Mouse (Mus musculus) midbrain, postnatal 0 days (tissue): Measurements from ENCODE around the gene Myh9. TPM values are rescaled to one million over a fixed set of nuclear protein-coding genes. Genes with fewer than 3 reads are reported as not detected.

Experiments
- ATAC-seq: fragments of 200-750 bp; cut with Nextera tagmentation; 2 replicates; pipeline ENCODE4 v1.8.0; 2017; ENCODE audit warnings: moderate number of reproducible peaks, mild to moderate bottlenecking, moderate TSS enrichment, moderate library complexity; ENCODE audit not compliant: low FRiP score
- DNase-seq: peaks from one replicate; pipeline ENCODE4 v3.0.0-alpha.2; 2015; ENCODE audit warnings: low spot score
- H3K27ac ChIP-seq: fragments of 300-500 bp; sonication (generic); 2 replicates; pipeline ENCODE4 v1.5.1; 2014; ENCODE audit warnings: low read depth, mild to moderate bottlenecking, low read length, mixed read lengths
- H3K27me3 ChIP-seq: fragments of 300-500 bp; sonication (generic); 2 replicates; pipeline ENCODE4 v1.6.1; 2014; ENCODE audit warnings: low read length, control low read depth, mixed read lengths; ENCODE audit not compliant: insufficient read depth
- H3K36me3 ChIP-seq: fragments of 300-500 bp; sonication (generic); 2 replicates; pipeline ENCODE4 v1.6.1; 2014; ENCODE audit warnings: low read length, control low read depth, mixed read lengths; ENCODE audit not compliant: insufficient read depth
- H3K4me1 ChIP-seq: fragments of 300-500 bp; sonication (generic); 2 replicates; pipeline ENCODE4 v1.6.1; 2014; ENCODE audit warnings: mild to moderate bottlenecking, control low read depth, antibody characterized with exemption, low read length, mixed read lengths; ENCODE audit not compliant: insufficient read depth
- H3K4me2 ChIP-seq: fragments of 300-500 bp; sonication (generic); 2 replicates; pipeline ENCODE4 v1.6.1; 2014; ENCODE audit warnings: low read depth, mild to moderate bottlenecking, low read length, mixed read lengths; ENCODE audit not compliant: poor library complexity, severe bottlenecking
- H3K4me3 ChIP-seq: fragments of 300-500 bp; sonication (generic); 2 replicates; pipeline ENCODE4 v1.5.1; 2014; ENCODE audit warnings: low read depth, mild to moderate bottlenecking, low read length, moderate library complexity
- H3K9ac ChIP-seq: fragments of 300-500 bp; sonication (generic); replicated peaks from 2 replicates; pipeline ENCODE4 v1.6.1; 2014; ENCODE audit warnings: mild to moderate bottlenecking, low read length, moderate library complexity, mixed read lengths; ENCODE audit not compliant: poor library complexity, severe bottlenecking
- H3K9me3 ChIP-seq: fragments of 300-500 bp; sonication (generic); 2 replicates; pipeline ENCODE4 v1.6.1; 2016; ENCODE audit warnings: low read length, control low read depth
- CTCF ChIP-seq: IDR thresholded peaks from 2 replicates; pipeline ENCODE4 v1.5.1; 2016; ENCODE audit warnings: antibody characterized with exemption, mild to moderate bottlenecking
- WGBS: fragments of 180-500 bp; shearing (Covaris S2); extraction: QIAGEN DNeasy Blood & Tissue Kit; methylation state at CpG from one replicate; pipeline ENCODE4 v1.1.7; 2014; 5-methylcytosine and 5-hydroxymethylcytosine counted together
- polyA plus RNA-seq: library from polyadenylated mRNA; unstranded; fragments of >200 nt; fragmentation: Nextera tagmentation; extraction: Ambion mirVana; gene quantifications from 2 replicates; pipeline ENCODE4 v1.2.1, GENCODE M21; 2015
- total RNA-seq: library from RNA; depleted of rRNA; stranded (reverse); fragments of >200 nt; gene quantifications from 2 replicates; pipeline ENCODE4 v1.2.3, GENCODE M21; 2014

Myh9 gene
- total and polyA plus RNA-seq, 2 experiments from 2014 or later = 8.2 to 26.9 TPM

DNA sequence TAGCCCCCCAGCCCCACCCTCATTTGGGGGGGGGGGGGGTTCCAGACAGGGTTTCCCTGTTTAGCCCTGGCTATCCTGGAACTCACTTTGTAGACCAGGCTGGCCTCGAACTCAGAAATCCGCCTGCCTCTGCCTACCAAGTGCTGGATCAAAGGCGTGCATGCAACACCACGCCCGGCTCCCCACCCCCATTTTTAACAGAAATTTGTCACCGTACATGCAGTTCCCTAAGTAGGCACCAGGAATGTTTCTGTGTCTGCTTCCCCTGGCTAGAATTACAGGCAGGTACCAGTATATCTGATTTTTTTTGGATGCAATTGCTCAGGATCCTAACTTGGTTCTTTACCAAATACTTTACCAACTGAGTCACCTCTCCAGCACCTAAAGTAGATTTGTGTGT, 13.1 kb downstream of the Myh9 start:
- TF ChIP-seq CTCF = no peak
- Histone ChIP-seq H3K9ac (no peak overlapping the region), H3K27ac (no peak overlapping the region), H3K27me3 (no peaks in the 10 kb centered on the region), H3K4me1 (no peaks in the 10 kb centered on the region; the same call in 1 of the 2 replicates), H3K36me3 (no peaks in the 10 kb centered on the region), H3K9me3 (no peaks in the 10 kb centered on the region), H3K4me2 (no peak overlapping the region), H3K4me3 (no peak overlapping the region)
- ATAC-seq (no peak), DNase-seq (no peak)
- 96% methylated on average over 6 of the region's 6 CpGs for WGBS

DNA sequence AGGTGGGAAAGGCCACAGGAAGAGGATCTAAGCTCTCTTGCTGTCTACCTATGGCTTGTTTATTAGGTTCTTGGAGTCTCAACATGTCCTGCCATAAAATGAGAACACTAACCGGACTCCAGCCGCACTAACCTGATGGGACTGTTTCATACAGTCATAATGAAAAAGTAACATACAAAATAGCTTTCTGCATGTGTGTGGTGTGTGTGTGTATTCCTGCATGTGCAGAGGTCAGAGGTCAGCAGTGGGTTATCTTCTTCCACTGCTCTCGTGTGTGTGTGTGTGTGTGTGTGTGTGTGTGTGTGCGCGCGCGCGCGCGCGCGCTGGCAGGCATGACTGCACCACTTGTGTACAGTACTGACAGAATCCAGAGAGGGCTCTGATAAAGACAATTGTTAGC, 13.7 kb downstream of the Myh9 start:
- Histone ChIP-seq H3K27me3 (no peaks in the 10 kb centered on the region), H3K9ac (no peak overlapping the region), H3K27ac (no peak overlapping the region), H3K4me3 (no peak overlapping the region), H3K4me1 (no peaks in the 10 kb centered on the region; the same call in 1 of the 2 replicates), H3K9me3 (no peaks in the 10 kb centered on the region), H3K4me2 (no peak overlapping the region), H3K36me3 (no peaks in the 10 kb centered on the region)
- TF ChIP-seq CTCF = no peak
- no peak for ATAC-seq
- no peak for DNase-seq
- 97% methylated on average over 12 of the region's 12 CpGs for WGBS

DNA sequence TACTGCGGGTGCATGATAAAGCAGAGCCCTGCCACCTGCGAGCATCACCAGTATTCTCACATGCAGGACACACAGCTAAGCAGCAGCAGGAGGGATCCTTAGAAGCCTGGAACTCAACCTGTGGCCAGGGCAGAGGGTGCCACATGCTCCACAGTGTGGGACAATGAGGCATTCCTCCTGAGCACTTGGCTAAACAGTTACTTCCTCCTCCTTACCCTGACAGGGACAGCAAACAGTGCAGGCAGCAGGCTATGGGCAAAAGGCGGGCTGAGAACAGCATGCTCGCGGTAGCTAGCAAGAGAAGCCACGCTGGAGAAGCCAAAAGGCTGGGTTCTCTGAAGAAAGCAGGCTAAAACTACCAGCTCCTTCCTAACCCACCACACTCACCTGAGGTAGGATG, 14.2 kb downstream of the Myh9 start:
- 32% methylated on average over 6 of the region's 6 CpGs for WGBS
- no peak overlapping the region for H3K27ac ChIP-seq

DNA sequence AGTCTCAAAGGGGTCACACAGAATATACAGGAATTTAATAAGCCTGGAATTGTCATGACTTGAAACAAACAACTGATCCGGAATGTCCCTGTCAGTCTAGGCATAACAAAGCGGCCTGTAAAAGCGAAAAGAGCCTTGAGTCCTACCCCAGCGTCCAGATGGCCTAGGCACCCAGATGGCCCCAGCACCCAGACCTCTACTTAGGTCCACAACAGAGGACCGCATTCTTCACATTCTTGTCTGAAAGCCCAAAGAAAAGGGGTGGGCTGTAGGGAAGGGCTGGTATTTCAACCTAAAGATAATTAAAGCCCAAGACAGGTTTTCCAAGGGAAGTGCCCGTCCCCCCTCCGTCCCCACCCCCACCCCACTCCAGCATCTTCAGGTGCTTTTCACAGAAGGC, 14.6 kb downstream of the Myh9 start:
- no peak for DNase-seq
- H3K9ac ChIP-seq = no peak overlapping the region
- WGBS = 17% methylated on average over 7 of the region's 7 CpGs

More for the DNA sequence above, 14.2 kb downstream of the Myh9 start:
- ATAC-seq = no peak
- Histone ChIP-seq H3K4me3 (no peak overlapping the region), H3K4me2 (no peak overlapping the region), H3K4me1 (no peaks in the 10 kb centered on the region; the same call in 1 of the 2 replicates), H3K27me3 (no peaks in the 10 kb centered on the region), H3K9ac (no peak overlapping the region), H3K9me3 (no peaks in the 10 kb centered on the region), H3K36me3 (no peaks in the 10 kb centered on the region)
- DNase-seq = no peak
- no peak for TF ChIP-seq CTCF

GRCm38 (mm10) chr15:77825382-77825781, 16.6 kb downstream of the Myh9 start:
- H3K9ac ChIP-seq = no peak overlapping the region
- H3K4me3 ChIP-seq = no peak overlapping the region
- H3K36me3 ChIP-seq = no peaks in the 10 kb centered on the region
- no peaks in the 10 kb centered on the region; the same call in 1 of the 2 replicates for H3K4me1 ChIP-seq
- H3K9me3 ChIP-seq = no peaks in the 10 kb centered on the region
- no peak overlapping the region for H3K27ac ChIP-seq
- H3K4me2 ChIP-seq = no peak overlapping the region
- no peak for TF ChIP-seq CTCF
- WGBS = 100% methylated on average over 1 of the region's 1 CpGs
- no peak for ATAC-seq
- H3K27me3 ChIP-seq = no peaks in the 10 kb centered on the region
- no peak for DNase-seq

More for the DNA sequence above, 14.6 kb downstream of the Myh9 start:
- H3K9me3 ChIP-seq = no peaks in the 10 kb centered on the region
- no peak for ATAC-seq
- no peak overlapping the region for H3K4me3 ChIP-seq
- no peaks in the 10 kb centered on the region for H3K27me3 ChIP-seq
- H3K27ac ChIP-seq = no peak overlapping the region
- no peaks in the 10 kb centered on the region; the same call in 1 of the 2 replicates for H3K4me1 ChIP-seq
- no peak for TF ChIP-seq CTCF
- no peak overlapping the region for H3K4me2 ChIP-seq
- no peaks in the 10 kb centered on the region for H3K36me3 ChIP-seq

DNA sequence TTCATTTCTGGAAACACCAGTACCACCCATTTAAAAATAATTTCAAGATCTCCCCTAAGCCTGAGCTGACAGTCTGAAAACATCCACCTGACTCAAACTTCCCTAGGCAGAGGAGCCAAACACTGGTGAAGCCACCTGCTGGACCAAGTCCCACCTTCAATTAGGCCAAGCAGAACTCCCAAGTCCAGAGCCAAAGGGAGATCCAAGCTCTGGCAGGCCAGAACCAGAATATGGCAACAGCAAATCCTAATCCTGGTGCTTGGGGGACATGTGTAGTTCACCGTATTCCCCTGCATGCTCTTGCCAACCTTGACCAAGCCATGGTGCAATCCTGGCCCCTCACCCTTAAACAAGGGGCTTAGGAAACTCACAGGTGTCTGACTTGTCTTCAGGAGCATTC, 17.7 kb downstream of the Myh9 start:
- H3K9me3 ChIP-seq = no peaks in the 10 kb centered on the region
- H3K27me3 ChIP-seq = no peaks in the 10 kb centered on the region
- H3K27ac ChIP-seq = no peak overlapping the region
- WGBS = 89% methylated on average over 1 of the region's 1 CpGs
- no peak for DNase-seq
- H3K4me1 ChIP-seq = peaks cover 2% of the 10 kb centered on the region; the same call in 1 of the 2 replicates
- ATAC-seq = no peak
- no peak overlapping the region for H3K4me3 ChIP-seq
- no peak for TF ChIP-seq CTCF
- no peaks in the 10 kb centered on the region for H3K36me3 ChIP-seq
- no peak overlapping the region for H3K9ac ChIP-seq
- H3K4me2 ChIP-seq = no peak overlapping the region
